Mouse (Mus musculus): ENCODE data around the gene 1110002E22Rik. TPM values are rescaled to one million over a fixed set of nuclear protein-coding genes. Genes with fewer than 3 reads are reported as not detected.
A peak's percentile ranks its signal among the peaks of the same experiment; 100 is the strongest.

The 1110002E22Rik gene
- polyA plus RNA-seq, 1 experiment from 2014 or later: 16.0 TPM

DNA sequence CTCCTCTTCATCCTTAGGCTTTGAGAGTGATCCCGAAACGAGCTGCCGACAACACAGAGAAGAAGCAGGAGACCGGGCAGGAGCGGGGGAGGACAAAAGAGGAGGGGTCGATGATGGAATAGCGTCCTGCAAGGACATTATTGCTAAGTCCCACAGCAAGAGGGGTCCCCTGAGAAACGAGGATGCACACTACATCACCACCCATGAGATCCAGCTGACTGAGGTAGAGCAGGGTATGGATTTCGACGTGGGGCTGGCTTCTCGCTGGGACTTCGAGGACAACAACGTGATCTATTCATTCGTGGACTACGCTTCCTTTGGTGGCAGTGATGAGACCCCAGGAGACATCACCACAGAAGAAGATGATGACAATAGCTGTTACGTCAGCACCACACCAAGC, 1.1 kb downstream of the 1110002E22Rik start:
- peak overlapping the region; percentile 76 for H3K4me2 ChIP-seq
- no peaks in the 10 kb centered on the region for H3K36me3 ChIP-seq
- peaks cover 27% of the 10 kb centered on the region for H3K4me1 ChIP-seq (replicated peaks)
- H3K27ac ChIP-seq: peak overlapping the region; percentile 96
- no peaks in the 10 kb centered on the region for H3K9me3 ChIP-seq (replicated peaks)
- no peak for ATAC-seq (replicated peaks; ENCODE audit: insufficient number of reproducible peaks, insufficient read depth, low FRiP score, low read depth)
- H3K4me3 ChIP-seq: peak overlapping the region; percentile 53
- H3K27me3 ChIP-seq: no peaks in the 10 kb centered on the region
- peak overlapping the region; percentile 65 for H3K9ac ChIP-seq
- WGBS: 73% methylated on average over 16 of the region's 16 CpGs

- H3K9me3 ChIP-seq (replicated peaks): no peaks in the 10 kb centered on the region
- H3K9ac ChIP-seq: peak overlapping the region; percentile 65
- H3K27me3 ChIP-seq: no peaks in the 10 kb centered on the region
- H3K36me3 ChIP-seq: no peaks in the 10 kb centered on the region
- H3K4me2 ChIP-seq: peak overlapping the region; percentile 76
- 67% methylated on average over 20 of the region's 20 CpGs for WGBS
- peak overlapping the region; percentile 96 for H3K27ac ChIP-seq
- no peak for ATAC-seq (replicated peaks; ENCODE audit: insufficient number of reproducible peaks, insufficient read depth, low FRiP score, low read depth)
- peaks cover 23% of the 10 kb centered on the region for H3K4me1 ChIP-seq (replicated peaks)
- peak overlapping the region; percentile 53 for H3K4me3 ChIP-seq
Observed at GRCm38 (mm10) chr3:138066348-138066856, 1.6 kb downstream of the 1110002E22Rik start.

- no peak for ATAC-seq (replicated peaks; ENCODE audit: insufficient number of reproducible peaks, insufficient read depth, low FRiP score, low read depth)
- H3K27me3 ChIP-seq: no peaks in the 10 kb centered on the region
- H3K9me3 ChIP-seq (replicated peaks): no peaks in the 10 kb centered on the region
- H3K4me2 ChIP-seq: peak within 1 kb of the TSS; percentile 76
- peak within 1 kb of the TSS; percentile 96 for H3K27ac ChIP-seq
- no peaks in the 10 kb centered on the region for H3K36me3 ChIP-seq
- peaks cover 23% of the 10 kb centered on the region for H3K4me1 ChIP-seq (replicated peaks)
- 85% methylated on average over 12 of the region's 12 CpGs for WGBS
- peak within 1 kb of the TSS; percentile 53 for H3K4me3 ChIP-seq
- H3K9ac ChIP-seq: peak within 1 kb of the TSS; percentile 65
Observed at GRCm38 (mm10) chr3:138067288-138067687, 2.4 kb downstream of the 1110002E22Rik start, which contains the start of gene Gm5105. Gene Gm5105, minus strand, starts transcription at chr3:138067388.

DNA sequence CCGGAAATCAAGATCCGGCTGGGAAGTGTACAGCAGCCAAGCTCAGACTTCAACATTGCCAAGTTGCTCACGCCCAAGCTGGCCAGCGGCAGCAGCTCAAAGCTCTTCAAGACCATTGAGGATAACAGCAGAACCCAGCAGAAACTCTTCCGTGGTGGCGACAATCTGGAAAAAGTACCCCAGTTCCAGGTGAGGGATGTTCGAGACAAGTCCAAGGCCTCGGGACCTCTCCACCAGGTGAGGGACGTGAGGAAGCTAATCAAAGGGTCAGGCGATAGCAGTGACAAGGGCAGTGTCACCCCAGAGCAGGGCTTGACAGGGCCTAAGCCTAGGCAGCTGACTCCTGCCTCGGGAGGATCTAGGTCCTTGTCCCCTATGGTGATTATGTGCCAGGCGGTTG, 3.3 kb downstream of the 1110002E22Rik start:
- Histone ChIP-seq H3K9ac (peak overlapping the region; percentile 65), H3K4me3 (peak overlapping the region; percentile 53), H3K36me3 (no peaks in the 10 kb centered on the region), H3K27me3 (no peaks in the 10 kb centered on the region), H3K27ac (peak overlapping the region; percentile 85), H3K9me3 (replicated peaks) (no peaks in the 10 kb centered on the region), H3K4me2 (peak overlapping the region; percentile 76), H3K4me1 (replicated peaks) (peaks cover 26% of the 10 kb centered on the region)
- ATAC-seq (replicated peaks; ENCODE audit: insufficient number of reproducible peaks, insufficient read depth, low FRiP score, low read depth): no peak
- WGBS: 82% methylated on average over 12 of the region's 12 CpGs

DNA sequence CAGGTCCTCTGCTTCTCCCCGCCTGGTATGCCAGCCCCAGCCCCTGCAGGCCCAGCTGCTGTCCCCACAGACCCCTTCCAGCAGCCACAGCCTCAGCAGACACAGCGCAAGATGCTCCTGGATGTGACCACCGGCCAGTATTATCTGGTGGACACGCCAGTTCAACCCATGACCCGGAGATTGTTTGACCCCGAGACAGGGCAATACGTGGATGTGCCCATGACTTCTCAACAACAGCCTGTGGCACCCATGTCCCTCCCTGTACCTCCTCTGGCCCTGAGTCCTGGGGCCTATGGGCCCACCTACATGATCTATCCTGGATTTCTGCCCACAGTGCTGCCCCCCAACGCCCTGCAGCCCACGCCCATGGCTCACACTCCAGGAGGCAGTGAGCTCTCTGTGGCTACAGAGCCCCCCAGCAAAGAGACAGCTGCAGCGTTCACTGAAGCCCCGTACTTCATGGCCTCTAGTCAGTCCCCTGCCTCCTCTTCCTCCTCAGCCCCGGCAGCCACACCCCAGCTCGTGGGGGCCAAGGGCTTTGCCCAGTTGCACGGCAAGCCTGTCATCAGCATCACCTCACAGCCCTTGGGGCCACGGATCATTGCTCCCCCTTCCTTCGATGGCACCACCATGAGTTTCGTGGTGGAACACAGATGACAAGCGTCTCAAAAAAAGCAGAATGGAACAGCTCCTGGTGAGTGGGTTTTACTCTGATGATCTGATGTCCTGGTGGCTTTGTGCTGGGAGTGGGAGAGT, 5.1 kb downstream of the 1110002E22Rik start:
- H3K4me2 ChIP-seq: peak overlapping the region; percentile 76
- peak overlapping the region; percentile 65 for H3K9ac ChIP-seq
- peak overlapping the region; percentile 53 for H3K4me3 ChIP-seq
- peaks cover 26% of the 10 kb centered on the region for H3K4me1 ChIP-seq (replicated peaks)
- no peaks in the 10 kb centered on the region for H3K36me3 ChIP-seq
- no peaks in the 10 kb centered on the region for H3K9me3 ChIP-seq (replicated peaks)
- no peak for ATAC-seq (replicated peaks; ENCODE audit: insufficient number of reproducible peaks, insufficient read depth, low FRiP score, low read depth)
- peak overlapping the region; percentile 85 for H3K27ac ChIP-seq
- H3K27me3 ChIP-seq: no peaks in the 10 kb centered on the region
- 47% methylated on average over 18 of the region's 18 CpGs for WGBS

- 14% methylated on average over 1 of the region's 1 CpGs for WGBS
- no peak for ATAC-seq (replicated peaks; ENCODE audit: insufficient number of reproducible peaks, insufficient read depth, low FRiP score, low read depth)
- H3K27me3 ChIP-seq: no peaks in the 10 kb centered on the region
- H3K9ac ChIP-seq: peak overlapping the region; percentile 46
- peak overlapping the region; percentile 76 for H3K4me2 ChIP-seq
- peak overlapping the region; percentile 53 for H3K4me3 ChIP-seq
- peak overlapping the region; percentile 85 for H3K27ac ChIP-seq
- H3K4me1 ChIP-seq (replicated peaks): peaks cover 23% of the 10 kb centered on the region
- H3K36me3 ChIP-seq: no peaks in the 10 kb centered on the region
- no peaks in the 10 kb centered on the region for H3K9me3 ChIP-seq (replicated peaks)
Observed at GRCm38 (mm10) chr3:138071004-138071403, 6.2 kb downstream of the 1110002E22Rik start.

DNA sequence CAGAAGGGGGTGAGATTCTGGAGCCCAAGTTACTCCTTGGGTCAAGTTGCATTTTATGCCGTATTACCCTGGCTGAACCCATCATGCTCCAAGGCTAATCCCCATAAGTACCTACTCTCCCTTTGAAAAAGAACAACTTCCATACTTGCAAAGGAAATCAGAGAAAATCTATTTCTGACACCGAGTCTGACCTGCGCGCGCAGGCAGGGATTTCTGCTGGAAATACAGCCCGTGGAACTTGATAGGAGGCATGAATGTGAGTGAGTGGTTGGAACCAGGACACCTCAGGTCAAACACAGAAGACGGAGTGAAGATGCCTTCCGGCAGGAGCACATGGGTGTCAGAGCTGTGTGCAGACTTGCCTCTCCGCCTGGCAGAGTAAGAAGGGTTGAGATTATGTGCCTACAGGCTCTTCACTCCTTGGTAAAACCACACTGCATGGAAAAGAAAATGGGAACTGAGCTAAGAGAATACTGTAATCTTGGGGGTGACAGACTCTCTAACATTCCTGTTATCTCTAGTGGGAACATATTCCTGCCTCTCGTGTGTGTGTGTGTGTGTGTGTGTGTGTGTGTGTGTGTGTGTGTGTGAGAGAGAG, 6.7 kb downstream of the 1110002E22Rik start:
- H3K27me3 ChIP-seq: no peaks in the 10 kb centered on the region
- peak overlapping the region; percentile 76 for H3K4me2 ChIP-seq
- H3K9ac ChIP-seq: peak overlapping the region; percentile 46
- ATAC-seq (replicated peaks; ENCODE audit: insufficient number of reproducible peaks, insufficient read depth, low FRiP score, low read depth): no peak
- H3K36me3 ChIP-seq: no peaks in the 10 kb centered on the region
- H3K4me1 ChIP-seq (replicated peaks): peaks cover 23% of the 10 kb centered on the region
- H3K4me3 ChIP-seq: peak overlapping the region; percentile 53
- H3K27ac ChIP-seq: peak overlapping the region; percentile 85
- WGBS: 41% methylated on average over 10 of the region's 10 CpGs
- H3K9me3 ChIP-seq (replicated peaks): no peaks in the 10 kb centered on the region

- Histone ChIP-seq H3K36me3 (no peaks in the 10 kb centered on the region; the same call in 1 of the 2 replicates), H3K27ac (no peak overlapping the region), H3K4me2 (0 out of 2 replicates have a peak overlapping the region, but pooled peaks have one; percentile 76), H3K27me3 (no peaks in the 10 kb centered on the region), H3K9me3 (replicated peaks) (no peaks in the 10 kb centered on the region), H3K9ac (no peak overlapping the region), H3K4me3 (peak overlapping the region; percentile 4; the same call in 1 of the 2 replicates), H3K4me1 (replicated peaks) (peaks cover 28% of the 10 kb centered on the region)
- no peak for ATAC-seq (replicated peaks; ENCODE audit: insufficient number of reproducible peaks, insufficient read depth, low FRiP score, low read depth)
- WGBS: 97% methylated on average over 1 of the region's 1 CpGs
Observed at GRCm38 (mm10) chr3:138074214-138074613, 9.4 kb downstream of the 1110002E22Rik start.

GRCm38 (mm10) chr3:138075209-138075608, 10.4 kb downstream of the 1110002E22Rik start:
- H3K4me1 ChIP-seq (replicated peaks): peaks cover 28% of the 10 kb centered on the region
- 31% methylated on average over 8 of the region's 8 CpGs for WGBS
- peak; percentile 68 for ATAC-seq (replicated peaks; ENCODE audit: insufficient number of reproducible peaks, insufficient read depth, low FRiP score, low read depth)
- peak overlapping the region; percentile 43 for H3K4me2 ChIP-seq
- H3K4me3 ChIP-seq: peak overlapping the region; percentile 6; the same call in 1 of the 2 replicates
- no peaks in the 10 kb centered on the region for H3K27me3 ChIP-seq
- H3K9me3 ChIP-seq (replicated peaks): no peaks in the 10 kb centered on the region
- H3K27ac ChIP-seq: peak overlapping the region; percentile 67
- no peaks in the 10 kb centered on the region; the same call in 1 of the 2 replicates for H3K36me3 ChIP-seq
- no peak overlapping the region for H3K9ac ChIP-seq

DNA sequence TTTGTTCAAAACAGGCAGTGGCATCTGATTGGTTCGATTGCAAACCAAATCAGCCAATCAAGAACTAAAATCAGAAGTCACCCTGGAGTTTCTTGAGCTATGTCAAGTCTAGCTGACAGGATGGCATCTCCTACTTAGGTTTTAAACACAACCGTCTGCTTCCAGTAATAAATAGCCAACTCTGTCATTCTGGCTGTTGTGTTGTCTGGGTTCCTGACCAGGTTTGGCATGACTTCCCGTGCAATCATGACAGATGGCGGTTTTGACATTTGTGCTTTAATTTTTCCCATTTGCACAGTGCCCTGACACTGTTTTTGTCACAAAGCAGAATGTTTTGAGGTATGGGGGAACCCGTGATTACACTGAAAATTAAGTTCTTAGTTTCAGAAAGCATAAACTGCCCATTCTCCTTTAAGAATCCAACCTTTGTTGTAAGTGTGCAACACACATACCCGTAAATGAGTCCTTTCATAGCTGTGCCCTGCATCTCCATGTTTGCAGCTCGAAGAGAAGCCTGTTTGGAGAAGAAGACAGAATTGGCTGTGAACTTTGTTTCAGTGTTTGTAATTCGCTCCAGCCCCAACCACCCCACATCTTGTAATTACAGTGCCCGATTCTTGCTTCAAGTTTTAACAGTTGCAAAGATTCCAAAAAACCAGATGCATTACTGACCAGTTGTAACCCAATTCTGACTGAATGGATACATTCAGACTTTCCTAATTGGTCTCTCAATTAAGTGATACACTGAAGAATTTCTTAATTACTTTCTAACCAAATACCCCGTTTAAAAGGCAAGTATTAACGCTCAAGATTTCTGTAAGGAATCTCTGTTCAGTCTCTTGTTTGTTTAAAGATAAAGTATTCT, 12.9 kb downstream of the 1110002E22Rik start:
- H3K36me3 ChIP-seq: peaks cover 6% of the 10 kb centered on the region; the same call in 1 of the 2 replicates
- H3K9ac ChIP-seq: no peak overlapping the region
- H3K4me2 ChIP-seq: no peak overlapping the region
- H3K27me3 ChIP-seq: no peaks in the 10 kb centered on the region
- H3K27ac ChIP-seq: no peak overlapping the region
- no peak overlapping the region for H3K4me3 ChIP-seq
- H3K4me1 ChIP-seq (replicated peaks): peaks cover 21% of the 10 kb centered on the region
- H3K9me3 ChIP-seq (replicated peaks): no peaks in the 10 kb centered on the region
- ATAC-seq (replicated peaks; ENCODE audit: insufficient number of reproducible peaks, insufficient read depth, low FRiP score, low read depth): no peak
- WGBS: 72% methylated on average over 11 of the region's 11 CpGs

All from heart, embryonic 15.5 days (tissue).